Mouse (Mus musculus) kidney, postnatal 0 days (tissue): ENCODE data around the gene Tdrd7. TPM values are rescaled to one million over a fixed set of nuclear protein-coding genes. Genes with fewer than 3 reads are reported as not detected.

ENCODE experiments used
- ATAC-seq: fragments of 200-750 bp; cut with Nextera tagmentation; replicated peaks from 2 replicates; pipeline ENCODE4 v1.8.0; 2017; ENCODE audit warnings: low read depth, moderate number of reproducible peaks, moderate TSS enrichment, moderate library complexity; ENCODE audit not compliant: low FRiP score
- DNase-seq: peaks from one replicate; pipeline ENCODE4 v3.0.0-alpha.2; 2016; ENCODE audit warnings: low spot score
- H3K27ac ChIP-seq: fragments of 300-500 bp; sonication (generic); 2 replicates; pipeline ENCODE4 v1.5.1; 2014; ENCODE audit warnings: mild to moderate bottlenecking
- H3K27me3 ChIP-seq: fragments of 300-500 bp; sonication (generic); 2 replicates; pipeline ENCODE4 v1.6.1; 2014; ENCODE audit warnings: low read length, mixed read lengths; ENCODE audit not compliant: insufficient read depth
- H3K36me3 ChIP-seq: fragments of 300-500 bp; sonication (generic); 2 replicates; pipeline ENCODE4 v1.6.1; 2014; ENCODE audit warnings: low read length, mixed read lengths; ENCODE audit not compliant: insufficient read depth
- H3K4me1 ChIP-seq: fragments of 300-500 bp; sonication (generic); replicated peaks from 2 replicates; pipeline ENCODE4 v1.6.1; 2014; ENCODE audit warnings: antibody characterized with exemption, low read length, mixed read lengths; ENCODE audit not compliant: insufficient read depth
- H3K4me2 ChIP-seq: fragments of 300-500 bp; sonication (generic); 2 replicates; pipeline ENCODE4 v1.6.1; 2014; ENCODE audit warnings: mild to moderate bottlenecking, low read length, moderate library complexity, mixed read lengths
- H3K4me3 ChIP-seq: fragments of 300-500 bp; sonication (generic); replicated peaks from 2 replicates; pipeline ENCODE4 v1.5.1; 2014; ENCODE audit warnings: low read depth, low read length
- H3K9ac ChIP-seq: fragments of 300-500 bp; sonication (generic); 2 replicates; pipeline ENCODE4 v1.6.1; 2014; ENCODE audit warnings: low read depth, low read length
- H3K9me3 ChIP-seq: fragments of 300-500 bp; sonication (generic); replicated peaks from 2 replicates; pipeline ENCODE4 v1.6.1; 2016; ENCODE audit warnings: low read length, inconsistent platforms, mixed read lengths
- CTCF ChIP-seq: IDR thresholded peaks from 2 replicates; pipeline ENCODE4 v1.5.1; 2016; ENCODE audit warnings: antibody characterized with exemption, low read depth, mild to moderate bottlenecking, moderate library complexity
- whole genome bisulfite sequencing: fragments of 180-500 bp; shearing (Covaris S2); extraction: QIAGEN DNeasy Blood & Tissue Kit; methylation state at CpG from one replicate; pipeline ENCODE4 v1.1.7; 2014; 5-methylcytosine and 5-hydroxymethylcytosine counted together
- polyA plus RNA-seq: library from polyadenylated mRNA; unstranded; fragments of >200 nt; fragmentation: Nextera tagmentation; extraction: Ambion mirVana; gene quantifications from 2 replicates; pipeline ENCODE4 v1.2.1, GENCODE M21; 2015

Tdrd7 gene
- polyA plus RNA-seq, 1 experiment from 2014 or later: 25.1 TPM

- Histone ChIP-seq H3K27ac (no peak overlapping the region), H3K4me2 (no peak overlapping the region), H3K36me3 (no peaks in the 10 kb centered on the region), H3K27me3 (no peaks in the 10 kb centered on the region; the same call in 1 of the 2 replicates), H3K4me1 (no peaks in the 10 kb centered on the region), H3K9ac (no peak overlapping the region), H3K9me3 (no peaks in the 10 kb centered on the region), H3K4me3 (no peak overlapping the region)
- TF ChIP-seq CTCF: no peak
- WGBS: 66% methylated on average over 4 of the region's 4 CpGs
- no peak for ATAC-seq
- DNase-seq: no peak
Measured at GRCm38 (mm10) chr4:46047971-46048370, 82.8 kb downstream of the Tdrd7 start.

DNA sequence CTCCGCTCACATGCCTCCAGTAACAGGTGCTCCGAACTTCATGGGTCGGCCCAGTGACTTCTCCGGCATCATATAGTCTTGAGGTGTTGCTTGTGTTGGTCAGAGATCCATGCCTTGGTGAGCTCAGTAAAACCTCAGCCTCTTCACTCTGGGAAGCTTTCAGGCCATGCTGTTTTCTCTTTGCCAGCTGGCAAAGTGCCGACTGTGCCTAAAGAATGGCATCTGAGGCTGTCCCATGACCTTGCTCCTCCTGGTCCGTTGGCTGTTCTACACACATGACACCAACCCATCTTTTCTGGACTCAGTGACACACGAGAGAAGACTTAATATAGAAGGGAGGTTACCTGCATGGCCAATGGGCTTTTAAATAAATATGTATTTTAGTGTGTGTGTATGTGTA is 83.3 kb downstream of the Tdrd7 start:
- WGBS: 83% methylated on average over 7 of the region's 7 CpGs
- H3K9ac ChIP-seq: no peak overlapping the region

GRCm38 (mm10) chr4:46053323-46054107 is 88.4 kb downstream of the Tdrd7 start:
- WGBS: 69% methylated on average over 9 of the region's 9 CpGs
- no peak overlapping the region for H3K27ac ChIP-seq
- no peak overlapping the region for H3K4me2 ChIP-seq
- peak; percentile 63 for DNase-seq
- H3K4me1 ChIP-seq: no peaks in the 10 kb centered on the region
- H3K4me3 ChIP-seq: no peak overlapping the region
- no peaks in the 10 kb centered on the region for H3K36me3 ChIP-seq
- H3K9me3 ChIP-seq: no peaks in the 10 kb centered on the region
- no peak for TF ChIP-seq CTCF
- no peak for ATAC-seq
- no peaks in the 10 kb centered on the region for H3K27me3 ChIP-seq
- H3K9ac ChIP-seq: no peak overlapping the region

More for the DNA sequence above, 83.3 kb downstream of the Tdrd7 start:
- Histone ChIP-seq H3K27ac (no peak overlapping the region), H3K9me3 (no peaks in the 10 kb centered on the region), H3K4me2 (no peak overlapping the region), H3K4me3 (no peak overlapping the region), H3K36me3 (no peaks in the 10 kb centered on the region), H3K4me1 (no peaks in the 10 kb centered on the region), H3K27me3 (no peaks in the 10 kb centered on the region; the same call in 1 of the 2 replicates)
- ATAC-seq (no peak), DNase-seq (no peak)
- no peak for TF ChIP-seq CTCF

DNA sequence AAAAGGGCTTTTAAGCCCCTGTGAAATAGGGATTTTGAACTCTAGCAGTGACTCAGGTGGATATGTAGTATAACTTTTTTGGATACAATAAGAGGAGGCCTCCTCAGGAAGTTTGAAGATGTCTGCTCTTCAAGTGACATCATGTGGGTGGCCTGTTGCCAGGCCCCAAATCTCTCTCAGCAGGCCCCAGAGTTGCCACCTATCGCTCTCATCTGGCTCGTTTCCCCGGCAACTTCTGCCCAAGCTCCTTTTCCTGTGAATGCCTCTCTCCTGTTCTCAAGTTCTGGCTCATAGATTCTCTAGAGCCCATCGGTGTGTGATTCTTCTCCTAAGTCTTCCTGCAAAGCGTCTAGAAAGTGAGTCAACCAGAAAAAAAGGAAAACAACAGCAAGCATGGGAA is 91.0 kb downstream of the Tdrd7 start:
- DNase-seq: no peak
- H3K9ac ChIP-seq: no peak overlapping the region
- whole genome bisulfite sequencing: 73% methylated on average over 5 of the region's 5 CpGs
- no peak overlapping the region for H3K4me2 ChIP-seq
- no peaks in the 10 kb centered on the region for H3K4me1 ChIP-seq
- H3K36me3 ChIP-seq: no peaks in the 10 kb centered on the region
- no peaks in the 10 kb centered on the region for H3K27me3 ChIP-seq
- no peak for TF ChIP-seq CTCF
- no peaks in the 10 kb centered on the region for H3K9me3 ChIP-seq
- no peak overlapping the region for H3K27ac ChIP-seq
- no peak overlapping the region for H3K4me3 ChIP-seq
- ATAC-seq: no peak

- Histone ChIP-seq H3K27ac (no peak overlapping the region), H3K9me3 (no peaks in the 10 kb centered on the region), H3K27me3 (no peaks in the 10 kb centered on the region), H3K4me3 (no peak overlapping the region), H3K4me2 (no peak overlapping the region), H3K4me1 (no peaks in the 10 kb centered on the region; the same call in 1 of the 2 replicates), H3K9ac (no peak overlapping the region), H3K36me3 (no peaks in the 10 kb centered on the region)
- ATAC-seq (no peak), DNase-seq (no peak)
- no peak for TF ChIP-seq CTCF
- 79% methylated on average over 12 of the region's 12 CpGs for WGBS
Measured at GRCm38 (mm10) chr4:46061259-46061962, 96.3 kb downstream of the Tdrd7 start.

- Histone ChIP-seq H3K4me3 (no peak overlapping the region), H3K4me2 (no peak overlapping the region), H3K9ac (no peak overlapping the region), H3K36me3 (no peaks in the 10 kb centered on the region), H3K27ac (no peak overlapping the region), H3K9me3 (no peaks in the 10 kb centered on the region), H3K27me3 (no peaks in the 10 kb centered on the region), H3K4me1 (no peaks in the 10 kb centered on the region; the same call in 1 of the 2 replicates)
- WGBS: 89% methylated on average over 4 of the region's 4 CpGs
- ATAC-seq (no peak), DNase-seq (no peak)
- TF ChIP-seq CTCF: no peak
Measured at GRCm38 (mm10) chr4:46063841-46064240, 98.7 kb downstream of the Tdrd7 start.
